Mouse (Mus musculus) stomach, postnatal 0 days (tissue): ENCODE measurements around the gene Vmn1r151.
"Not testable (repeated sequence)": the region's sequence is repeated elsewhere in the genome, so short reads cannot be mapped to it uniquely, and the experiment has no call there.

Experiments used
- CTCF ChIP-seq: IDR thresholded peaks from 2 replicates; pipeline ENCODE4 v1.5.1; 2016; ENCODE audit warnings: antibody characterized with exemption, low read depth, mild to moderate bottlenecking, moderate library complexity
- EP300 ChIP-seq: optimal IDR thresholded peaks from 2 replicates; pipeline ENCODE3; 2016; ENCODE audit warnings: antibody characterized with exemption

DNA sequence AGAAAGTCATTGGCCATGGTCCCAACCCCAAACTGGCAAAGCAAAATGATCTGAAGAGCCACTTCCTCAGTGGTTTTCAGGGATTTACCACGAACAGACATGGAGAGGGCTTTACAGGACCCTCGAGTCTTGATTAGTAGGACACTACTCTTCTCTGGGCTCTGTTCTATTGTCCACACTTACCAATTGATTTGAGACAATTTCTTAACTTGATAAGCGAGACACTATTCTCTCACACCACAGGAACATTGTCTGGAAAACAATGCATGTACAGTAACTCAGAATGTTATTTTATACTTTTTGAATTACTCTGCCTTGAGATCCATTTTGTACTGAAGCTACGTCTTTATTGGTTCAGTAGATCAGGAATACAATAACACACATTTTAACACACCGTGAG lies 35.5 kb downstream of the Vmn1r151 start, which contains the start of gene Gm10665:
- TF ChIP-seq CTCF, EP300: not testable (repeated sequence)
